Mouse (Mus musculus) midbrain, embryonic 14.5 days (tissue): Measurements from ENCODE around the gene Wdr74. TPM values are rescaled to one million over a fixed set of nuclear protein-coding genes. Genes with fewer than 3 reads are reported as not detected.
A peak's percentile ranks its signal among the peaks of the same experiment; 100 is the strongest.
"Not testable (repeated sequence)": the region's sequence is repeated elsewhere in the genome, so short reads cannot be mapped to it uniquely, and the experiment has no call there.

Experiments used
- ATAC-seq: fragments of 200-750 bp; cut with Nextera tagmentation; 2 replicates; pipeline ENCODE4 v1.8.0; 2017; ENCODE audit warnings: moderate number of reproducible peaks, moderate library complexity; ENCODE audit not compliant: low FRiP score, low TSS enrichment
- DNase-seq: peaks from one replicate; pipeline ENCODE4 v3.0.0-alpha.2; 2015
- H3K27ac ChIP-seq: fragments of 300-500 bp; sonication (generic); replicated peaks from 2 replicates; pipeline ENCODE4 v1.5.1; 2014; ENCODE audit warnings: mild to moderate bottlenecking, low read depth, low read length, moderate library complexity
- H3K27me3 ChIP-seq: fragments of 300-500 bp; sonication (generic); 2 replicates; pipeline ENCODE4 v1.6.1; 2014; ENCODE audit warnings: low read length, control low read depth, mixed read lengths; ENCODE audit not compliant: control insufficient read depth, insufficient read depth
- H3K36me3 ChIP-seq: fragments of 300-500 bp; sonication (generic); 2 replicates; pipeline ENCODE4 v1.6.1; 2014; ENCODE audit warnings: low read length, control low read depth; ENCODE audit not compliant: control insufficient read depth, insufficient read depth
- H3K4me1 ChIP-seq: fragments of 300-500 bp; sonication (generic); 2 replicates; pipeline ENCODE4 v1.6.1; 2014; ENCODE audit warnings: mild to moderate bottlenecking, antibody characterized with exemption, low read length, control low read depth; ENCODE audit not compliant: control insufficient read depth, insufficient read depth
- H3K4me2 ChIP-seq: fragments of 300-500 bp; sonication (generic); 2 replicates; pipeline ENCODE4 v1.6.1; 2014; ENCODE audit warnings: mild to moderate bottlenecking, low read length, moderate library complexity
- H3K4me3 ChIP-seq: fragments of 300-500 bp; sonication (generic); replicated peaks from 2 replicates; pipeline ENCODE4 v1.5.1; 2014; ENCODE audit warnings: low read depth, low read length
- H3K9ac ChIP-seq: fragments of 300-500 bp; sonication (generic); replicated peaks from 2 replicates; pipeline ENCODE4 v1.6.1; 2014; ENCODE audit warnings: mild to moderate bottlenecking, low read length, moderate library complexity
- H3K9me3 ChIP-seq: fragments of 300-500 bp; sonication (generic); 2 replicates; pipeline ENCODE4 v1.6.1; 2016; ENCODE audit warnings: low read length, control low read depth, mixed read lengths; ENCODE audit not compliant: control insufficient read depth
- WGBS: fragments of 180-500 bp; shearing (Covaris S2); extraction: QIAGEN DNeasy Blood & Tissue Kit; methylation state at CpG from one replicate; pipeline ENCODE4 v1.1.7; 2014; 5-methylcytosine and 5-hydroxymethylcytosine counted together
- polyA plus RNA-seq: library from polyadenylated mRNA; unstranded; fragments of >200 nt; fragmentation: Nextera tagmentation; extraction: Ambion mirVana; gene quantifications from 2 replicates; pipeline ENCODE4 v1.2.1, GENCODE M21; 2014

The Wdr74 gene
- polyA plus RNA-seq, 1 experiment from 2014 or later: 89.1 TPM

GRCm38 (mm10) chr19:8728335-8729099 lies 7.1 kb upstream of the Wdr74 start:
- not testable (repeated sequence) for H3K9me3 ChIP-seq, H3K27me3 ChIP-seq, H3K9ac ChIP-seq, ATAC-seq, H3K4me3 ChIP-seq, H3K4me2 ChIP-seq, DNase-seq, H3K27ac ChIP-seq
- H3K4me1 ChIP-seq: peaks cover 19% of the 10 kb centered on the region
- peaks cover 28% of the 10 kb centered on the region for H3K36me3 ChIP-seq
- 57% methylated on average over 3 of the region's 3 CpGs for WGBS

DNA sequence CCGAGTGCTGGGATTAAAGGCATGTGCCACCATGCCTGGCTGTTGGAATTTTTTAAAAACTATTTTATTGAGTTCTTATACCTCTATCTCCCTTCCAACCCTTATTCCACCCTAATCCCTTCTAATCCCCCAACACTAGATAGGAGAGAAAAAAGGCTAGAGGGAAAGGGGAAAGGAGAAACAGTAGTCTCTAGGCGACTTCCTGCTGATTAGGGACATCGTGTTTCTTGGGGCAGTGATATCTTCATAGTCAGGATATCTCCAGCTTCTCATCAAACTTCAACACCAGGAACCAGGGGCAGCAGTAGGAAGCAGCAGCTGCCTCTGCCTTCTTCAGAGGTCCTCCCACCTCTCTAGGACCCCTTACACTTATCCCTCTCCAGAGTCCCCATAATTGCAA lies 1.3 kb upstream of the Wdr74 start:
- ATAC-seq (no peak), DNase-seq (no peak)
- Histone ChIP-seq H3K4me2 (no peak overlapping the region), H3K9ac (no peak overlapping the region), H3K4me3 (no peak overlapping the region), H3K27me3 (no peaks in the 10 kb centered on the region), H3K27ac (no peak overlapping the region), H3K9me3 (no peaks in the 10 kb centered on the region), H3K4me1 (0 out of 2 replicates have a peak, but pooled peaks cover 3% of the 10 kb centered on the region), H3K36me3 (peaks cover 15% of the 10 kb centered on the region)
- WGBS: 85% methylated on average over 3 of the region's 3 CpGs

DNA sequence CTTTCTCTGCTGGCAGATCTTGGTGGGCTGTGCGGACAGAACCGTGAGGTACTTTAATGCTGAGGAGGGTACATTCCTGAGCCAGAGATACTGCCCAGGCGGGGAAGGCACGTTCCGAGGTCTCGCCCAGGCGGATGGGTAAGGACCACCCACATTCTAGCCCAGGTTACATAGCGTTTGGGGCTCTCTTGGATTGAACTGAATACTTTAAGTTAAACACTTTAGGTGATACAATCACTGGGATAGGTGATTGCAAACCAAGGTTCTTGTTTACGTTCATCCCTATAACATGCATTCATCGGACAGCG lies 487 bp downstream of the Wdr74 start:
- WGBS: 3% methylated on average over 11 of the region's 11 CpGs
- no peaks in the 10 kb centered on the region for H3K9me3 ChIP-seq
- peaks cover 29% of the 10 kb centered on the region for H3K36me3 ChIP-seq
- ATAC-seq (peak; percentile 39; the same call in 1 of the 2 replicates), DNase-seq (no peak)
- no peak overlapping the region for H3K27ac ChIP-seq
- H3K4me1 ChIP-seq: peaks cover 11% of the 10 kb centered on the region
- peak overlapping the region; percentile 68 for H3K4me2 ChIP-seq
- peak overlapping the region; percentile 57 for H3K9ac ChIP-seq
- peak overlapping the region; percentile 82 for H3K4me3 ChIP-seq
- no peaks in the 10 kb centered on the region for H3K27me3 ChIP-seq

DNA sequence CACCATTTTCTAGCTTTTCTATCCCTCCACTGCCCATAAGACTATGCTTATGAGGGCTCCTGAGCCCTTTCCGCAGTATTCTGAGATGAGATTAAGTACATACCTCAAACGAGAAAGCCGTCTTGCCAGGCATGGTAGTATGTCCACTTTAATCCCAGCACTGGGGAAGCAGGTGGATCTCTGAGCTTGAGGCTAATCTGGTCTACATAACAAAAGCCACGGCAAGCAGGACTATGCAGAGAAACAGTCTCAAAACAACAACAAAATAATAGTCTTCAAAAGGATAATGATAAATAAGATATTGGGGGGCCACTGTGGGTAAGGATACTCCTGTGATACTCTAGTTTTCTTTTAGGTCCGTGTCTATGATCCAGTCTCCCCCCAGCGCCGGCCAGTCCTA lies 3.3 kb downstream of the Wdr74 start:
- no peak for ATAC-seq
- no peak for DNase-seq

GRCm38 (mm10) chr19:8739646-8740045 lies 4.0 kb downstream of the Wdr74 start:
- H3K4me2 ChIP-seq: no peak overlapping the region
- 92% methylated on average over 6 of the region's 6 CpGs for WGBS

More for the DNA sequence above, 3.3 kb downstream of the Wdr74 start:
- Histone ChIP-seq H3K4me3 (no peak overlapping the region), H3K4me1 (peaks cover 19% of the 10 kb centered on the region), H3K9me3 (no peaks in the 10 kb centered on the region), H3K27ac (no peak overlapping the region), H3K9ac (no peak overlapping the region), H3K4me2 (no peak overlapping the region), H3K27me3 (no peaks in the 10 kb centered on the region), H3K36me3 (peaks cover 35% of the 10 kb centered on the region)
- WGBS: 89% methylated on average over 7 of the region's 7 CpGs

GRCm38 (mm10) chr19:8740603-8741002 lies 5.0 kb downstream of the Wdr74 start, which contains the start of gene 1700092M07Rik:
Gene 1700092M07Rik, plus strand, starts transcription at chr19:8740718.
- Histone ChIP-seq H3K27ac (peak within 1 kb of the TSS; percentile 94), H3K36me3 (peaks cover 50% of the 10 kb centered on the region), H3K4me1 (peaks cover 15% of the 10 kb centered on the region), H3K9me3 (no peaks in the 10 kb centered on the region), H3K27me3 (no peaks in the 10 kb centered on the region), H3K4me3 (peak within 1 kb of the TSS; percentile 74), H3K9ac (peak within 1 kb of the TSS; percentile 56), H3K4me2 (peak within 1 kb of the TSS; percentile 56)
- no peak for ATAC-seq
- DNase-seq: no peak
- 62% methylated on average over 14 of the region's 14 CpGs for WGBS

More at GRCm38 (mm10) chr19:8739646-8740045, 4.0 kb downstream of the Wdr74 start:
- Histone ChIP-seq H3K36me3 (peaks cover 40% of the 10 kb centered on the region), H3K9me3 (no peaks in the 10 kb centered on the region), H3K27ac (no peak overlapping the region), H3K4me3 (no peak overlapping the region), H3K4me1 (peaks cover 19% of the 10 kb centered on the region), H3K27me3 (no peaks in the 10 kb centered on the region), H3K9ac (no peak overlapping the region)
- ATAC-seq (no peak), DNase-seq (no peak)

GRCm38 (mm10) chr19:8741243-8741869 lies 5.7 kb downstream of the Wdr74 start, which contains the start of gene Stx5a:
Gene Stx5a, plus strand, starts transcription at chr19:8741413.
- H3K4me1 ChIP-seq: peaks cover 15% of the 10 kb centered on the region
- no peaks in the 10 kb centered on the region for H3K9me3 ChIP-seq
- H3K36me3 ChIP-seq: peaks cover 57% of the 10 kb centered on the region
- peak within 1 kb of the TSS; percentile 74 for H3K4me3 ChIP-seq
- peak within 1 kb of the TSS; percentile 81 for H3K4me2 ChIP-seq
- peak; percentile 97 for DNase-seq
- H3K27ac ChIP-seq: peak within 1 kb of the TSS; percentile 94
- peak within 1 kb of the TSS; percentile 71 for H3K9ac ChIP-seq
- H3K27me3 ChIP-seq: no peaks in the 10 kb centered on the region
- ATAC-seq: peak; percentile 99
- under 1% methylated on average over 36 of the region's 36 CpGs for WGBS

DNA sequence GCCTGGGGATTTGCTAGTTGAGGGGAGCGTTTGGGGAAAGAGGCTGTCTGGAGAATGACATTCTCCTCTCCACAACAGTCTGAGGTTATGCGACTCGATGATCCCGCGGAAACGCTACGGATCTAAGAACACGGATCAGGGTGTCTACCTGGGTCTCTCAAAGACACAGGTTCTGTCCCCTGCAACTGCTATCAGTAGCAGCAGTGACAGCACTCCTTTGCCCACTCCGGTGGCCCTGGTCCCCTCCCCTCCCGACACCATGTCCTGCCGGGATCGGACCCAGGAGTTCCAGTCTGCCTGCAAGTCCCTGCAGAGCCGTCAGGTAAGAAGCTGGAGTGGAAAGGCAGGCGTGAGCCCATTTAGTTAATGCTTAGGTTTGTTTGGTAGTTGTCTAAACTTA lies 6.5 kb downstream of the Wdr74 start:
- H3K36me3 ChIP-seq: peaks cover 64% of the 10 kb centered on the region
- DNase-seq: no peak

More for the DNA sequence above, 6.5 kb downstream of the Wdr74 start:
- H3K27ac ChIP-seq: peak overlapping the region; percentile 94
- WGBS: 27% methylated on average over 14 of the region's 14 CpGs
- H3K4me1 ChIP-seq: peaks cover 15% of the 10 kb centered on the region
- peak overlapping the region; percentile 71 for H3K9ac ChIP-seq
- H3K4me3 ChIP-seq: peak overlapping the region; percentile 74
- H3K27me3 ChIP-seq: no peaks in the 10 kb centered on the region
- peak overlapping the region; percentile 81 for H3K4me2 ChIP-seq
- H3K9me3 ChIP-seq: no peaks in the 10 kb centered on the region
- no peak for ATAC-seq
